Mouse (Mus musculus): ENCODE measurements around the gene Paqr9. TPM values are rescaled to one million over a fixed set of nuclear protein-coding genes. Genes with fewer than 3 reads are reported as not detected.

Gene Paqr9
- polyA plus RNA-seq, 1 experiment: 33.3 TPM

GRCm38 (mm10) chr9:95613426-95614127 lies 54.1 kb downstream of the Paqr9 start:
- Histone ChIP-seq H3K27ac (ENCODE audit: insufficient read depth, low read depth, low read length) (peak overlapping the region; percentile 96), H3K4me1 (ENCODE audit: control insufficient read depth, insufficient read depth, low read length) (no peaks in the 10 kb centered on the region; the same call in 1 of the 2 replicates), H3K27me3 (replicated peaks; ENCODE audit: control insufficient read depth, insufficient read depth, low read length) (no peaks in the 10 kb centered on the region), H3K36me3 (ENCODE audit: control insufficient read depth, insufficient read depth, low read length) (no peaks in the 10 kb centered on the region), H3K4me3 (ENCODE audit: insufficient read depth, low read depth, low read length) (no peak overlapping the region)
- DNase-seq: peak; percentile 38
- WGBS: 24% methylated on average over 8 of the region's 9 CpGs
- TF ChIP-seq POLR2A (IDR thresholded peaks at IDR 0.05; ENCODE audit: low read depth, low read length): no peak
- TF ChIP-seq CTCF (conservative IDR thresholded peaks at IDR 0.05; ENCODE audit: insufficient read depth, insufficient read length, low read depth, low read length): no peak

- TF ChIP-seq POLR2A (IDR thresholded peaks at IDR 0.05; ENCODE audit: low read depth, low read length): no peak
- TF ChIP-seq CTCF (conservative IDR thresholded peaks at IDR 0.05; ENCODE audit: insufficient read depth, insufficient read length, low read depth, low read length): no peak
- H3K4me1 ChIP-seq (ENCODE audit: control insufficient read depth, insufficient read depth, low read length): no peaks in the 10 kb centered on the region; the same call in 1 of the 2 replicates
- peak; percentile 90 for DNase-seq
- 48% methylated on average over 14 of the region's 14 CpGs for WGBS
- H3K4me3 ChIP-seq (ENCODE audit: insufficient read depth, low read depth, low read length): peak overlapping the region; percentile 20
- H3K27me3 ChIP-seq (replicated peaks; ENCODE audit: control insufficient read depth, insufficient read depth, low read length): no peaks in the 10 kb centered on the region
- H3K27ac ChIP-seq (ENCODE audit: insufficient read depth, low read depth, low read length): peak overlapping the region; percentile 97
- no peaks in the 10 kb centered on the region for H3K36me3 ChIP-seq (ENCODE audit: control insufficient read depth, insufficient read depth, low read length)
Measured at GRCm38 (mm10) chr9:95614861-95615615, 55.6 kb downstream of the Paqr9 start.

- Histone ChIP-seq H3K4me1 (ENCODE audit: control insufficient read depth, insufficient read depth, low read length) (no peaks in the 10 kb centered on the region), H3K4me3 (ENCODE audit: insufficient read depth, low read depth, low read length) (no peak overlapping the region), H3K36me3 (ENCODE audit: control insufficient read depth, insufficient read depth, low read length) (no peaks in the 10 kb centered on the region), H3K27me3 (replicated peaks; ENCODE audit: control insufficient read depth, insufficient read depth, low read length) (no peaks in the 10 kb centered on the region), H3K27ac (ENCODE audit: insufficient read depth, low read depth, low read length) (no peak overlapping the region)
- WGBS: 80% methylated on average over 3 of the region's 3 CpGs
- peak; percentile 36 for DNase-seq
- TF ChIP-seq CTCF (conservative IDR thresholded peaks at IDR 0.05; ENCODE audit: insufficient read depth, insufficient read length, low read depth, low read length) (no peak), POLR2A (IDR thresholded peaks at IDR 0.05; ENCODE audit: low read depth, low read length) (no peak)
Measured at GRCm38 (mm10) chr9:95615961-95616360, 56.5 kb downstream of the Paqr9 start.

Other genes with a start within 250 kb of the Paqr9 start
- 2.6 and 3.3 TPM in 2 replicates for gene Chst2, start 152.9 kb upstream of the Paqr9 start, polyA plus RNA-seq (2012; rRNA removed)
- 3.0 and 4.8 TPM in 2 replicates for gene U2surp, start 47.7 kb upstream of the Paqr9 start, polyA plus RNA-seq (2012; rRNA removed)
- gene Pcolce2, start 77.9 kb downstream of the Paqr9 start, polyA plus RNA-seq (2012; rRNA removed): 0.78 and 0.90 TPM in 2 replicates
- gene Trpc1, start 190.7 kb downstream of the Paqr9 start, polyA plus RNA-seq (2012; rRNA removed): 11.6 and 13.6 TPM in 2 replicates

Measured in kidney, adult 2 months (tissue).